Mouse (Mus musculus): ENCODE results near the gene Zbtb24. TPM values are rescaled to one million over a fixed set of nuclear protein-coding genes. Genes with fewer than 3 reads are reported as not detected.
A peak's percentile ranks its signal among the peaks of the same experiment; 100 is the strongest.
"Not testable (repeated sequence)": the region's sequence is repeated elsewhere in the genome, so short reads cannot be mapped to it uniquely, and the experiment has no call there.

Zbtb24 gene
- 7.3 and 8.5 TPM in 2 replicates for polyA plus RNA-seq (2016; fragmentation: Nextera tagmentation; extraction: Ambion mirVana)

GRCm38 (mm10) chr10:41450137-41450670 is at the start of gene Zbtb24:
TSS of gene Zbtb24 (plus strand) at chr10:41450383.
- ATAC-seq: peak; percentile 96
- no peaks in the 10 kb centered on the region for H3K27me3 ChIP-seq (replicated peaks)
- WGBS (ENCODE audit: insufficient replicate concordance): under 1% methylated on average over 48 of the region's 49 CpGs
- H3K9me3 ChIP-seq (replicated peaks): no peaks in the 10 kb centered on the region
- H3K4me3 ChIP-seq: peak within 1 kb of the TSS; percentile 72
- H3K27ac ChIP-seq: peak within 1 kb of the TSS; percentile 81
- peak within 1 kb of the TSS; percentile 86 for H3K4me2 ChIP-seq
- peaks cover 24% of the 10 kb centered on the region for H3K36me3 ChIP-seq
- peaks cover 41% of the 10 kb centered on the region for H3K4me1 ChIP-seq
- H3K9ac ChIP-seq: peak within 1 kb of the TSS; percentile 79

GRCm38 (mm10) chr10:41401097-41401496 is 49.1 kb upstream of the Zbtb24 start:
- H3K27ac ChIP-seq: no peak overlapping the region
- no peaks in the 10 kb centered on the region for H3K9me3 ChIP-seq (replicated peaks)
- ATAC-seq: no peak
- no peak overlapping the region for H3K4me3 ChIP-seq
- no peaks in the 10 kb centered on the region for H3K4me1 ChIP-seq
- no peaks in the 10 kb centered on the region for H3K27me3 ChIP-seq (replicated peaks)
- no peak overlapping the region for H3K4me2 ChIP-seq
- no peak overlapping the region for H3K9ac ChIP-seq
- 80% methylated on average over 3 of the region's 3 CpGs for WGBS (ENCODE audit: insufficient replicate concordance)
- H3K36me3 ChIP-seq: no peaks in the 10 kb centered on the region

- no peak for ATAC-seq
- H3K27ac ChIP-seq: no peak overlapping the region
- no peak overlapping the region for H3K9ac ChIP-seq
- no peak overlapping the region for H3K4me3 ChIP-seq
- no peaks in the 10 kb centered on the region for H3K27me3 ChIP-seq (replicated peaks)
- H3K4me1 ChIP-seq: no peaks in the 10 kb centered on the region
- 52% methylated on average over 2 of the region's 2 CpGs for WGBS (ENCODE audit: insufficient replicate concordance)
- no peaks in the 10 kb centered on the region for H3K9me3 ChIP-seq (replicated peaks)
- H3K36me3 ChIP-seq: no peaks in the 10 kb centered on the region
- no peak overlapping the region for H3K4me2 ChIP-seq
These were observed 46.8 kb upstream of the Zbtb24 start for GRCm38 (mm10) chr10:41403364-41403763.

GRCm38 (mm10) chr10:41403893-41404612 is 46.1 kb upstream of the Zbtb24 start:
- no peak for ATAC-seq
- H3K9me3 ChIP-seq (replicated peaks): no peaks in the 10 kb centered on the region
- WGBS (ENCODE audit: insufficient replicate concordance): 39% methylated on average over 3 of the region's 3 CpGs
- H3K4me3 ChIP-seq: no peak overlapping the region
- no peak overlapping the region for H3K9ac ChIP-seq
- H3K27ac ChIP-seq: no peak overlapping the region
- H3K4me2 ChIP-seq: no peak overlapping the region
- H3K27me3 ChIP-seq (replicated peaks): no peaks in the 10 kb centered on the region
- H3K4me1 ChIP-seq: no peaks in the 10 kb centered on the region
- H3K36me3 ChIP-seq: no peaks in the 10 kb centered on the region

- ATAC-seq; H3K4me1 ChIP-seq; H3K4me3 ChIP-seq; H3K9ac ChIP-seq; H3K9me3 ChIP-seq (replicated peaks); H3K27me3 ChIP-seq (replicated peaks); H3K27ac ChIP-seq; H3K36me3 ChIP-seq; H3K4me2 ChIP-seq: not testable (repeated sequence)
- 69% methylated on average over 4 of the region's 4 CpGs for WGBS (ENCODE audit: insufficient replicate concordance)
These were observed 40.0 kb upstream of the Zbtb24 start for GRCm38 (mm10) chr10:41410176-41410575.

GRCm38 (mm10) chr10:41410821-41411220 is 39.4 kb upstream of the Zbtb24 start:
- H3K9me3 ChIP-seq (replicated peaks); H3K4me2 ChIP-seq; H3K9ac ChIP-seq; H3K27ac ChIP-seq; H3K27me3 ChIP-seq (replicated peaks); ATAC-seq; H3K4me3 ChIP-seq; H3K4me1 ChIP-seq; H3K36me3 ChIP-seq: not testable (repeated sequence)
- 74% methylated on average over 1 of the region's 1 CpGs for WGBS (ENCODE audit: insufficient replicate concordance)

GRCm38 (mm10) chr10:41413471-41413870 is 36.7 kb upstream of the Zbtb24 start:
- WGBS (ENCODE audit: insufficient replicate concordance): 56% methylated on average over 1 of the region's 1 CpGs
- H3K4me3 ChIP-seq; H3K27ac ChIP-seq; H3K36me3 ChIP-seq; H3K4me2 ChIP-seq; ATAC-seq; H3K9ac ChIP-seq; H3K27me3 ChIP-seq (replicated peaks); H3K4me1 ChIP-seq; H3K9me3 ChIP-seq (replicated peaks): not testable (repeated sequence)

GRCm38 (mm10) chr10:41415368-41415767 is 34.8 kb upstream of the Zbtb24 start:
- H3K4me1 ChIP-seq; H3K4me3 ChIP-seq; H3K27me3 ChIP-seq (replicated peaks); H3K36me3 ChIP-seq; H3K9me3 ChIP-seq (replicated peaks); H3K4me2 ChIP-seq; ATAC-seq; H3K27ac ChIP-seq; H3K9ac ChIP-seq: not testable (repeated sequence)
- WGBS (ENCODE audit: insufficient replicate concordance): 64% methylated on average over 2 of the region's 2 CpGs

GRCm38 (mm10) chr10:41420496-41421200 is 29.5 kb upstream of the Zbtb24 start:
- H3K9ac ChIP-seq: no peak overlapping the region
- H3K27ac ChIP-seq: no peak overlapping the region
- no peaks in the 10 kb centered on the region for H3K9me3 ChIP-seq (replicated peaks)
- no peak for ATAC-seq
- no peaks in the 10 kb centered on the region for H3K36me3 ChIP-seq
- no peak overlapping the region for H3K4me2 ChIP-seq
- H3K4me3 ChIP-seq: no peak overlapping the region
- H3K4me1 ChIP-seq: no peaks in the 10 kb centered on the region
- 57% methylated on average over 9 of the region's 9 CpGs for WGBS (ENCODE audit: insufficient replicate concordance)
- H3K27me3 ChIP-seq (replicated peaks): no peaks in the 10 kb centered on the region

- Histone ChIP-seq H3K27ac (no peak overlapping the region), H3K36me3 (no peaks in the 10 kb centered on the region), H3K4me3 (no peak overlapping the region), H3K4me1 (no peaks in the 10 kb centered on the region), H3K4me2 (no peak overlapping the region), H3K9ac (no peak overlapping the region), H3K9me3 (replicated peaks) (no peaks in the 10 kb centered on the region), H3K27me3 (replicated peaks) (no peaks in the 10 kb centered on the region)
- 68% methylated on average over 2 of the region's 2 CpGs for WGBS (ENCODE audit: insufficient replicate concordance)
- ATAC-seq: no peak
These were observed 26.5 kb upstream of the Zbtb24 start for GRCm38 (mm10) chr10:41423681-41424080.

GRCm38 (mm10) chr10:41426368-41426767 is 23.8 kb upstream of the Zbtb24 start:
- H3K4me2 ChIP-seq: no peak overlapping the region
- H3K9me3 ChIP-seq (replicated peaks): no peaks in the 10 kb centered on the region
- H3K4me1 ChIP-seq: no peaks in the 10 kb centered on the region
- no peak overlapping the region for H3K27ac ChIP-seq
- H3K4me3 ChIP-seq: no peak overlapping the region
- WGBS (ENCODE audit: insufficient replicate concordance): 34% methylated on average over 6 of the region's 6 CpGs
- no peaks in the 10 kb centered on the region for H3K36me3 ChIP-seq
- no peak for ATAC-seq
- no peak overlapping the region for H3K9ac ChIP-seq
- H3K27me3 ChIP-seq (replicated peaks): no peaks in the 10 kb centered on the region

- H3K27ac ChIP-seq: no peak overlapping the region
- H3K4me1 ChIP-seq: no peaks in the 10 kb centered on the region
- no peaks in the 10 kb centered on the region for H3K9me3 ChIP-seq (replicated peaks)
- 21% methylated on average over 4 of the region's 4 CpGs for WGBS (ENCODE audit: insufficient replicate concordance)
- no peaks in the 10 kb centered on the region for H3K36me3 ChIP-seq
- no peak for ATAC-seq
- no peak overlapping the region for H3K4me3 ChIP-seq
- H3K4me2 ChIP-seq: no peak overlapping the region
- peaks cover 7% of the 10 kb centered on the region for H3K27me3 ChIP-seq (replicated peaks)
- no peak overlapping the region for H3K9ac ChIP-seq
These were observed 15.6 kb upstream of the Zbtb24 start for GRCm38 (mm10) chr10:41434624-41435023.

Measured in liver, embryonic 12.5 days (tissue).